Mouse (Mus musculus): ENCODE measurements around the gene Nrp1. TPM values are rescaled to one million over a fixed set of nuclear protein-coding genes. Genes with fewer than 3 reads are reported as not detected.

The Nrp1 gene
- polyA plus RNA-seq, 2 experiments, result 33.8 to 75.1 TPM

DNA sequence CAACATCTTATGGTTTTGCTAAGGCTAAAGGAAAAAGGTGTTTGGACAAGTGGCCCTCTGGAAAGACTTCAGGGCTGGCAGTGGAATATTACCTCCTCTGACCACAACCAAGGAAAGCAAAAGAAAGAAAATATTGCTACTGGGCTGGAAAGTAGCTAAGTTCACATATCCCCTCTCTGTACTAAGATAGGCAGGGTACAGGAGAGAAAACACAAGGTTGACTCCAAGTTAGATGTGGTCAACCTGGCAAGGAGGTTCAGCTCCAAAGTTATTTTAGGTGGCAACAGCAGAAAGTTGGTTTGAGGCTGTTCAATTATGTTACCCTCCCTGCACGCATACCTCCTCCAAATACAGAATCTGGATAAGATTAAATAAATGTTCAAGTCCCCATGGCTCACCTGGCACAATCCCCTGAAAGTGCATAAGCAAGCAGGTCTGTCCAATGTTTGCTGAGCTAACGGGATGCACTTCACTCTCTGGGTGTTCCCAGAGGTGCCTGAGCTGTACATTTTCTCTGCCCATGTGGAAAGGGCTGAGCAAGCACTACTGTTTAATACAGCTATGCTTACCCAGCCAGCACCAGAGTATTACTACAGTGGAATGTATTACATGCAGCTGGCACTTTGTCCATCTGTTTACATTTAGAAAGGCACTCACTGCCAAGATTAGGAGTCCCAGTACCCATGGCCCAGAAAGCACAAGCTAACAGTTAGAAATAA is 185.9 kb downstream of the Nrp1 start:
- TF ChIP-seq POLR2A (IDR thresholded peaks at IDR 0.05; ENCODE audit: borderline replicate concordance, extremely low read depth, insufficient read depth, insufficient read length), result no peak
- H3K27me3 ChIP-seq (ENCODE audit: control insufficient read depth, insufficient read depth, low read length), result no peaks in the 10 kb centered on the region
- ATAC-seq (ENCODE audit: low FRiP score, low read depth) (peak; percentile 70), DNase-seq (ENCODE audit: low spot score) (peak; percentile 68)
- H3K9ac ChIP-seq (ENCODE audit: low read depth, low read length, severe bottlenecking), result no peak overlapping the region
- no peak overlapping the region for H3K4me2 ChIP-seq (replicated peaks; ENCODE audit: low read depth, low read length, severe bottlenecking)
- H3K4me3 ChIP-seq (replicated peaks; ENCODE audit: low read length), result no peak overlapping the region
- 0 out of 2 replicates have a peak overlapping the region, but pooled peaks have one; percentile 20 for H3K27ac ChIP-seq (replicated peaks; ENCODE audit: low read depth, low read length)
- no peaks in the 10 kb centered on the region for H3K36me3 ChIP-seq (ENCODE audit: control insufficient read depth, insufficient read depth, low read length)
- H3K4me1 ChIP-seq (ENCODE audit: control insufficient read depth, insufficient read depth, low read length), result no peaks in the 10 kb centered on the region; the same call in none of the 2 replicates
- no peaks in the 10 kb centered on the region for H3K9me3 ChIP-seq (ENCODE audit: control insufficient read depth, low read length)
- WGBS, result 49% methylated on average over 2 of the region's 2 CpGs

- H3K27ac ChIP-seq (replicated peaks; ENCODE audit: low read depth, low read length), result no peak overlapping the region
- no peak overlapping the region for H3K9ac ChIP-seq (ENCODE audit: low read depth, low read length, severe bottlenecking)
- no peaks in the 10 kb centered on the region for H3K27me3 ChIP-seq (ENCODE audit: control insufficient read depth, insufficient read depth, low read length)
- DNase-seq (ENCODE audit: low spot score) (no peak), ATAC-seq (ENCODE audit: low FRiP score, low read depth) (no peak)
- no peak overlapping the region for H3K4me2 ChIP-seq (replicated peaks; ENCODE audit: low read depth, low read length, severe bottlenecking)
- H3K36me3 ChIP-seq (ENCODE audit: control insufficient read depth, insufficient read depth, low read length), result no peaks in the 10 kb centered on the region
- TF ChIP-seq POLR2A (IDR thresholded peaks at IDR 0.05; ENCODE audit: borderline replicate concordance, extremely low read depth, insufficient read depth, insufficient read length), result no peak
- H3K4me3 ChIP-seq (replicated peaks; ENCODE audit: low read length), result no peak overlapping the region
- H3K9me3 ChIP-seq (ENCODE audit: control insufficient read depth, low read length), result no peaks in the 10 kb centered on the region
- H3K4me1 ChIP-seq (ENCODE audit: control insufficient read depth, insufficient read depth, low read length), result no peaks in the 10 kb centered on the region; the same call in none of the 2 replicates
- WGBS, result 88% methylated on average over 1 of the region's 1 CpGs
These were observed 187.9 kb downstream of the Nrp1 start for GRCm38 (mm10) chr8:128546287-128546686.

DNA sequence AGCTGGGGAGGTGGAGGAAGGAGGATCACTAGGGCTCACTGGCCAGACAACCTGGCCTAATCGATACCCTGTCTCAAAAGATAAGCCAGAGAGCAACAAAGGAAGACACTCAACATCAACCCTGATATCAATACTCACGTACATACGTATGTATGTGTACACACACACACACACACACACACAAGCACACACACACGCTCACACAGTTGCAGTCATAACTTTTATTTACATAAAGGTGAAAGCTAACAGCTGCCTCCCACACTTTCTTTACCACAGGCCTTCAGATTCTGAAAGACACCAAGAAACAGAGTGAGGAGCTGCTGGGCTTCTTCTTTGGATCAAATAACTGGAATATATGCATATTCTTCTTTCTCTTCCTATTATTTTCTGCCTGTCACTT is 189.0 kb downstream of the Nrp1 start:
- no peaks in the 10 kb centered on the region; the same call in none of the 2 replicates for H3K4me1 ChIP-seq (ENCODE audit: control insufficient read depth, insufficient read depth, low read length)
- no peaks in the 10 kb centered on the region for H3K9me3 ChIP-seq (ENCODE audit: control insufficient read depth, low read length)
- H3K36me3 ChIP-seq (ENCODE audit: control insufficient read depth, insufficient read depth, low read length), result no peaks in the 10 kb centered on the region
- H3K4me2 ChIP-seq (replicated peaks; ENCODE audit: low read depth, low read length, severe bottlenecking), result no peak overlapping the region
- ATAC-seq (ENCODE audit: low FRiP score, low read depth) (no peak), DNase-seq (ENCODE audit: low spot score) (no peak)
- no peaks in the 10 kb centered on the region for H3K27me3 ChIP-seq (ENCODE audit: control insufficient read depth, insufficient read depth, low read length)
- TF ChIP-seq POLR2A (IDR thresholded peaks at IDR 0.05; ENCODE audit: borderline replicate concordance, extremely low read depth, insufficient read depth, insufficient read length), result no peak
- H3K4me3 ChIP-seq (replicated peaks; ENCODE audit: low read length), result no peak overlapping the region
- H3K27ac ChIP-seq (replicated peaks; ENCODE audit: low read depth, low read length), result no peak overlapping the region
- WGBS, result 91% methylated on average over 4 of the region's 4 CpGs
- H3K9ac ChIP-seq (ENCODE audit: low read depth, low read length, severe bottlenecking), result no peak overlapping the region

GRCm38 (mm10) chr8:128549738-128550137 is 191.3 kb downstream of the Nrp1 start:
- DNase-seq (ENCODE audit: low spot score) (no peak), ATAC-seq (ENCODE audit: low FRiP score, low read depth) (no peak)
- no peak overlapping the region for H3K27ac ChIP-seq (replicated peaks; ENCODE audit: low read depth, low read length)
- no peak overlapping the region for H3K4me2 ChIP-seq (replicated peaks; ENCODE audit: low read depth, low read length, severe bottlenecking)
- H3K4me3 ChIP-seq (replicated peaks; ENCODE audit: low read length), result no peak overlapping the region
- H3K27me3 ChIP-seq (ENCODE audit: control insufficient read depth, insufficient read depth, low read length), result no peaks in the 10 kb centered on the region
- no peak overlapping the region for H3K9ac ChIP-seq (ENCODE audit: low read depth, low read length, severe bottlenecking)
- no peaks in the 10 kb centered on the region for H3K36me3 ChIP-seq (ENCODE audit: control insufficient read depth, insufficient read depth, low read length)
- TF ChIP-seq POLR2A (IDR thresholded peaks at IDR 0.05; ENCODE audit: borderline replicate concordance, extremely low read depth, insufficient read depth, insufficient read length), result no peak
- H3K9me3 ChIP-seq (ENCODE audit: control insufficient read depth, low read length), result no peaks in the 10 kb centered on the region
- H3K4me1 ChIP-seq (ENCODE audit: control insufficient read depth, insufficient read depth, low read length), result no peaks in the 10 kb centered on the region; the same call in 1 of the 2 replicates
- 89% methylated on average over 5 of the region's 5 CpGs for WGBS

DNA sequence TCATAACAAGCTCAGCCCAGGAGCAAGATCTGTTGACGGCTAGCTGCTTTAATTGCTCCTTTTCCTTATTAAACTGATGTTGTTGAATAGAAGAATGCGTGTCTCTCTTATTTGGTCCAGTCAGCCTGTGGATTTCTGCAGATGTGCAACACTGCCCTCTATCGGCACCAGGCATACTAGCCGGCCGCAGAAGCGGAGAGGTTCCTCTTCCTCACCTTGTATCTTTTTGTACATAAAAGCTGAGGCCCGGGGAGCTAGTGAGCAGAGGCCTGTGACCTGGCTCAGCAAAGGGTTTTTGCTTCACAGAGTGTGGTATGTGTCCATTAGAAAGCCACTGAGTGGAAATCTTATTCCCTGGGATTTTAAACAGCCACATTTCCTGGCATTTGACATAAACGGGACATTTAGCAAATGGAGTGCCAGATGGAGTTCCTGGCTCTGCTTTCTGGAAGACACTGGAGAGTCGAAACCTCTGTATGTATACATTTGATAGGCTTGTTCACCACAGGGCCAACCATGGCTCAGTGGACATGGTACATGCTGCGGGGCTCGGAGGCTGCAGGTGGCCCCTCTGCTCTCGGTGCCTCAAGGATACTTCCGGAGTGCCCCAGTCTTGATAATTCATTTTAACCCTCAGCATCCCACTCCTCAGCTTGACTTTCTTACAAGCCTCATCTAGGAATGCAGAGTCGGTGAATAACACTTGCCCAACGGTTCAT is 193.2 kb downstream of the Nrp1 start:
- no peak for TF ChIP-seq POLR2A (IDR thresholded peaks at IDR 0.05; ENCODE audit: borderline replicate concordance, extremely low read depth, insufficient read depth, insufficient read length)
- WGBS, result 50% methylated on average over 15 of the region's 15 CpGs
- peak; percentile 57 for DNase-seq (ENCODE audit: low spot score)

More for the DNA sequence above, 193.2 kb downstream of the Nrp1 start:
- no peak overlapping the region for H3K9ac ChIP-seq (ENCODE audit: low read depth, low read length, severe bottlenecking)
- no peak overlapping the region for H3K27ac ChIP-seq (replicated peaks; ENCODE audit: low read depth, low read length)
- no peaks in the 10 kb centered on the region for H3K36me3 ChIP-seq (ENCODE audit: control insufficient read depth, insufficient read depth, low read length)
- no peaks in the 10 kb centered on the region for H3K9me3 ChIP-seq (ENCODE audit: control insufficient read depth, low read length)
- no peaks in the 10 kb centered on the region for H3K27me3 ChIP-seq (ENCODE audit: control insufficient read depth, insufficient read depth, low read length)
- no peak overlapping the region for H3K4me3 ChIP-seq (replicated peaks; ENCODE audit: low read length)
- H3K4me2 ChIP-seq (replicated peaks; ENCODE audit: low read depth, low read length, severe bottlenecking), result no peak overlapping the region
- ATAC-seq (ENCODE audit: low FRiP score, low read depth), result no peak; the same call in 1 of the 2 replicates
- no peaks in the 10 kb centered on the region for H3K4me1 ChIP-seq (ENCODE audit: control insufficient read depth, insufficient read depth, low read length)

MicroRNA genes within 50 kb of the gene (microRNA counts, 519-probe panel; counts per million panel counts)
- microRNA mmu-miR-1903, result not detected

Small RNAs within 50 kb of the gene (microRNA-seq; reads per million reads assigned to microRNA genes)
- not detected for gene Mir1903

All from limb, embryonic 14.5 days (tissue).